Mouse (Mus musculus) forebrain, embryonic 11.5 days (tissue): Measurements from ENCODE around the gene Tbc1d23. TPM values are rescaled to one million over a fixed set of nuclear protein-coding genes. Genes with fewer than 3 reads are reported as not detected.

Source experiments
- ATAC-seq: fragments of 200-750 bp; cut with Nextera tagmentation; replicated peaks from 2 replicates; pipeline ENCODE4 v1.8.0; 2017; ENCODE audit warnings: moderate TSS enrichment; ENCODE audit not compliant: low FRiP score
- DNase-seq: peaks from one replicate; pipeline ENCODE4 v3.0.0-alpha.2; 2017; ENCODE audit warnings: low spot score
- H3K27ac ChIP-seq: fragments of 300-500 bp; sonication (generic); 2 replicates; pipeline ENCODE4 v1.5.1; 2014; ENCODE audit warnings: low read depth, low read length
- H3K27me3 ChIP-seq: fragments of 300-500 bp; sonication (generic); 2 replicates; pipeline ENCODE4 v1.6.1; 2014; ENCODE audit warnings: mild to moderate bottlenecking, low read length, mixed read lengths; ENCODE audit not compliant: control insufficient read depth, insufficient read depth
- H3K36me3 ChIP-seq: fragments of 300-500 bp; sonication (generic); 2 replicates; pipeline ENCODE4 v1.6.1; 2014; ENCODE audit warnings: mild to moderate bottlenecking, low read length, moderate library complexity, mixed read lengths; ENCODE audit not compliant: control insufficient read depth, insufficient read depth
- H3K4me1 ChIP-seq: fragments of 300-500 bp; sonication (generic); replicated peaks from 2 replicates; pipeline ENCODE4 v1.6.1; 2014; ENCODE audit warnings: low read length, mixed read lengths; ENCODE audit not compliant: control insufficient read depth, insufficient read depth
- H3K4me2 ChIP-seq: fragments of 300-500 bp; sonication (generic); 2 replicates; pipeline ENCODE4 v1.6.1; 2014; ENCODE audit warnings: low read depth, mild to moderate bottlenecking, low read length, moderate library complexity, mixed read lengths; ENCODE audit not compliant: severe bottlenecking
- H3K4me3 ChIP-seq: fragments of 300-500 bp; sonication (generic); 2 replicates; pipeline ENCODE4 v1.5.1; 2014; ENCODE audit warnings: low read depth, low read length
- H3K9ac ChIP-seq: fragments of 300-500 bp; sonication (generic); 2 replicates; pipeline ENCODE4 v1.6.1; 2014; ENCODE audit warnings: low read length
- H3K9me3 ChIP-seq: fragments of 300-500 bp; sonication (generic); 2 replicates; pipeline ENCODE4 v1.6.1; 2016; ENCODE audit warnings: low read length, mixed read lengths; ENCODE audit not compliant: control insufficient read depth
- WGBS: fragments of 180-500 bp; shearing (Covaris S2); extraction: QIAGEN DNeasy Blood & Tissue Kit; methylation state at CpG from one replicate; pipeline ENCODE4 v1.1.7; 2014; 5-methylcytosine and 5-hydroxymethylcytosine counted together
- polyA plus RNA-seq: library from polyadenylated mRNA; unstranded; fragments of >200 nt; fragmentation: Nextera tagmentation; extraction: Ambion mirVana; gene quantifications from 2 replicates; pipeline ENCODE4 v1.2.1, GENCODE M21; 2014

The Tbc1d23 gene
- polyA plus RNA-seq, 1 experiment from 2014 or later: 26.5 TPM

- Histone ChIP-seq H3K9me3 (no peaks in the 10 kb centered on the region), H3K27me3 (no peaks in the 10 kb centered on the region), H3K4me2 (peak within 1 kb of the TSS; percentile 75), H3K4me1 (peaks cover 8% of the 10 kb centered on the region; the same call in 1 of the 2 replicates), H3K9ac (peak within 1 kb of the TSS; percentile 94), H3K4me3 (peak within 1 kb of the TSS; percentile 97), H3K36me3 (no peaks in the 10 kb centered on the region), H3K27ac (peak within 1 kb of the TSS; percentile 71)
- ATAC-seq: peak; percentile 99
- under 1% methylated on average over 37 of the region's 37 CpGs for WGBS
- DNase-seq: peak; percentile 94
These were observed 110.1 kb downstream of the Tbc1d23 start, which contains the start of gene Tomm70a for GRCm38 (mm10) chr16:57120913-57121815. Gene Tomm70a (plus strand): TSS chr16:57121703.

Other genes with a start within 250 kb of the Tbc1d23 start
- gene Tmem45a2, start 160.1 kb downstream of the Tbc1d23 start, polyA plus RNA-seq: not detected in 2 replicates
- 68.6 TPM in 2 replicates for gene Tomm70a, start 109.8 kb downstream of the Tbc1d23 start, polyA plus RNA-seq
- gene Nit2, start 64.2 kb downstream of the Tbc1d23 start, polyA plus RNA-seq: 52.6 and 53.7 TPM in 2 replicates
- gene Tmem30c, start 61.4 kb upstream of the Tbc1d23 start, polyA plus RNA-seq: 0.24 TPM in 1 of 2 replicates, not detected in the other
- gene Filip1l, start 121.6 kb upstream of the Tbc1d23 start, polyA plus RNA-seq: 8.1 and 10.0 TPM in 2 replicates